Mouse (Mus musculus) liver, embryonic 16.5 days (tissue): Measurements from ENCODE around the gene Tfe3. TPM values are rescaled to one million over a fixed set of nuclear protein-coding genes. Genes with fewer than 3 reads are reported as not detected.
A peak's percentile ranks its signal among the peaks of the same experiment; 100 is the strongest.
"Not testable (repeated sequence)": the region's sequence is repeated elsewhere in the genome, so short reads cannot be mapped to it uniquely, and the experiment has no call there.

Source experiments
- ATAC-seq: fragments of 200-750 bp; cut with Nextera tagmentation; 2 replicates; pipeline ENCODE4 v1.8.0; 2017; ENCODE audit warnings: low read depth, mild to moderate bottlenecking, moderate number of reproducible peaks, moderate library complexity
- H3K27ac ChIP-seq: fragments of 300-500 bp; sonication (generic); 2 replicates; pipeline ENCODE4 v1.5.1; 2014; ENCODE audit warnings: mild to moderate bottlenecking, low read length
- H3K27me3 ChIP-seq: fragments of 300-500 bp; sonication (generic); 2 replicates; pipeline ENCODE4 v1.6.1; 2014; ENCODE audit warnings: low read depth, low read length, mixed read lengths; ENCODE audit not compliant: control insufficient read depth, insufficient read depth
- H3K36me3 ChIP-seq: fragments of 300-500 bp; sonication (generic); 2 replicates; pipeline ENCODE4 v1.6.1; 2014; ENCODE audit warnings: mild to moderate bottlenecking; ENCODE audit not compliant: control insufficient read depth, insufficient read depth
- H3K4me1 ChIP-seq: fragments of 300-500 bp; sonication (generic); 2 replicates; pipeline ENCODE4 v1.6.1; 2014; ENCODE audit warnings: low read depth, low read length, mixed read lengths; ENCODE audit not compliant: control insufficient read depth
- H3K4me2 ChIP-seq: fragments of 300-500 bp; sonication (generic); 2 replicates; pipeline ENCODE4 v1.6.1; 2014; ENCODE audit warnings: low read depth, low read length, mixed read lengths
- H3K4me3 ChIP-seq: fragments of 300-500 bp; sonication (generic); 2 replicates; pipeline ENCODE4 v1.5.1; 2014; ENCODE audit warnings: low read depth, mild to moderate bottlenecking, low read length
- H3K9ac ChIP-seq: fragments of 300-500 bp; sonication (generic); 2 replicates; pipeline ENCODE4 v1.6.1; 2014; ENCODE audit warnings: low read depth, low read length
- H3K9me3 ChIP-seq: fragments of 300-500 bp; sonication (generic); replicated peaks from 2 replicates; pipeline ENCODE4 v1.6.1; 2016; ENCODE audit warnings: low read length; ENCODE audit not compliant: control insufficient read depth
- WGBS: fragments of 180-500 bp; shearing (Covaris S2); extraction: QIAGEN DNeasy Blood & Tissue Kit; methylation state at CpG from one replicate; pipeline ENCODE4 v1.1.7; 2014; ENCODE audit not compliant: insufficient replicate concordance; 5-methylcytosine and 5-hydroxymethylcytosine counted together
- polyA plus RNA-seq: library from polyadenylated mRNA; unstranded; fragments of >200 nt; fragmentation: Nextera tagmentation; extraction: Ambion mirVana; gene quantifications from 2 replicates; pipeline ENCODE4 v1.2.1, GENCODE M21; 2015

Gene Tfe3
- polyA plus RNA-seq, 1 experiment from 2014 or later: 11.4 TPM

DNA sequence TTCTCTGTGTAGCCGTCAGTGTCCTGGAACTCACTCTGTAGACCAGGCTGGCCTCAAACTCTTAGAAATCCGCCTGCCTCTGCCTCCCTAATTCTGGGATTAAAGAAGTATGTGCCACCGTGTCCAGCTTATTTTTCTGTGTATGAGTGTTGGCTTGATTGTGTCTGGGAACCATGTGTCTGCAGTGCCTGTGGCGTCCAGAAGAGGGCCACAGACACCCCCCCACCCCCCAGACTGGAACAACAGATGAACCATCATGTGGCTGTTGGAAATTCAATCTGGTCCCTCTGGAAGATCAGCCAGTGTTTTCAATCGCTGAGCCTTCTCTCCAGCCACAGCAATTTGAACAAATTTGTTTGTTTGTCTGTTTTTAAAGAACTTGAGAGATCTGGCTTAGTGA is 18.9 kb upstream of the Tfe3 start:
- H3K9ac ChIP-seq: no peak overlapping the region
- H3K36me3 ChIP-seq: no peaks in the 10 kb centered on the region
- H3K4me3 ChIP-seq: no peak overlapping the region
- WGBS: 47% methylated on average over 5 of the region's 5 CpGs
- H3K27me3 ChIP-seq: no peaks in the 10 kb centered on the region
- no peaks in the 10 kb centered on the region for H3K9me3 ChIP-seq
- no peaks in the 10 kb centered on the region; the same call in 1 of the 2 replicates for H3K4me1 ChIP-seq
- no peak overlapping the region for H3K4me2 ChIP-seq
- H3K27ac ChIP-seq: no peak overlapping the region
- ATAC-seq: no peak

DNA sequence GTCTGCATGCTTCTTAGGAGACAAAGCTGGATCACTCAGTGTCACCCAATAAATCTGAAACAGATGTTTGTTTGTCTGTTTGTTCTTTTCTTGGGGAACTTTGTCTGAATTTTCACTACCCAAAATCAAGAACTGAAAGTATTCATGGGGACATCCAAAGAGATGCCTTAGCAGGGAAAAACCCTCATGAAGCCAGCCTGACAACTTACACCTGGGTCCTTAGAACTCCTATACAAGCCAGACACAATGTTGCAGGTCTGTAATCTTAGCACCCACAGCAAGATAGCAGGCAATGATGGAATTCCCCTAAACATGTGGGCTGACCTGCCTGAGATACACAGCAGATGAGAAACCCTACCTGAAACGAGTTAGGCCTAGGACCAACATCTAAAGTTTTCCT is 17.4 kb upstream of the Tfe3 start:
- Histone ChIP-seq H3K27ac (no peak overlapping the region), H3K4me2 (no peak overlapping the region), H3K4me1 (no peaks in the 10 kb centered on the region; the same call in 1 of the 2 replicates), H3K27me3 (no peaks in the 10 kb centered on the region), H3K36me3 (no peaks in the 10 kb centered on the region), H3K9ac (no peak overlapping the region), H3K4me3 (no peak overlapping the region), H3K9me3 (no peaks in the 10 kb centered on the region)
- 31% methylated on average over 1 of the region's 1 CpGs for WGBS
- no peak for ATAC-seq

DNA sequence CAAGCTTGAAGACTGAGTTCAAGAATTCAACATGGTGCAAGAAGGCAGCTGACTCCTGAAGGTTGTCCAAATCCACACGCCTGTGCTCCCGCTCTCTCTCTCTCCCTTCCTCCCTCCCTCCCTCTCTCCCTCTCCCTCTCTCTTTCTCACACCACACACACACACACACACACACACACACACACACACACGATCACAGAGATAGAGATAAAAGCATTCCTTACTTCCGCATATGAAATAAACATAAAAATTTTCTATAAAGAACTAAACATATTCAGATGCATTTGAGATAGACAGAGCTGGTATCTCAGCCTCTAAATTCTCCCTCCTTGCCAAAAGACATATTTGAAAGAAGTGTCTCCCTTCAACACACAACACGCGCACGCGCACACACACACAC is 16.9 kb upstream of the Tfe3 start:
- no peaks in the 10 kb centered on the region for H3K36me3 ChIP-seq
- H3K4me2 ChIP-seq: no peak overlapping the region
- H3K4me3 ChIP-seq: no peak overlapping the region
- no peak for ATAC-seq
- H3K9ac ChIP-seq: no peak overlapping the region
- H3K4me1 ChIP-seq: no peaks in the 10 kb centered on the region; the same call in 1 of the 2 replicates
- no peaks in the 10 kb centered on the region for H3K9me3 ChIP-seq
- no peak overlapping the region for H3K27ac ChIP-seq
- WGBS: 79% methylated on average over 8 of the region's 8 CpGs
- H3K27me3 ChIP-seq: no peaks in the 10 kb centered on the region

DNA sequence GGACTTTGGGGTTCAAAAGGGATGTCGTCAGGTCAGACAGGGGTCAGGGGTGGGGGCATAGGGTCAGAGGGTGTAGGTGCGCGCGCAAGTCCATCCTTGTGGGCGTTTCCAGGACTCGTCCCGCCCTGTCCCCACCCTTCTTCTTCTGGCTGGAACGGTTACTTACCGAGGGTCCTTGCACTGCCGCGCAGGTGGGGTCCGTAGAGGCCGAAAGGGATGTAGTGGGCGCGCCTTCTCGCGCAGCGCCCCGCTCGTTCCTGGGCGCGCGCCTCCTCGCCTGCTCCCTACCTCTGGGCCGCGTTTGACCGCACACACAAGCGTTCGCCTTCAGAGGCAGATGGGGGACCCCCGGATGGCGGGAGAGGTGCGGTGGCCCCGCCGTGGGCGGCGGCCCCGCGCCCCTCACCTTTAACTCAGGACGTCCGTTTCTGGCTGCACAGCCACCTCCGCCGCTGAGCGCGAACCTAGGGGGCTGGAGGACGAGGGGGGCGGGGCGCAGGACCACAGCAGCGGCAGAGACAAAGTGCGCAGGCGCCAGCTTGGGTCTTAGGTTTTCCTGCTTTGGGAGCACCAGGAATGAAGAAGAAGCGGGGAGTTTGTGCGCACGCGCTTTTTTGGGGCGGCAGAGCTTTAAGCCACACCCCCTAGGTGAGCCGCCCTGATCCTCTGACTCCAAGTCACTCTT is 11.8 kb upstream of the Tfe3 start, which contains the start of gene Ccdc120:
TSS of gene Ccdc120 (minus strand) at position 474 of the 685 bp plus-strand sequence.
- H3K36me3 ChIP-seq: no peaks in the 10 kb centered on the region
- H3K4me1 ChIP-seq: no peaks in the 10 kb centered on the region; the same call in 1 of the 2 replicates
- 11% methylated on average over 56 of the region's 56 CpGs for WGBS
- H3K4me2 ChIP-seq: peak within 1 kb of the TSS; percentile 77
- no peak within 1 kb of the TSS for H3K27ac ChIP-seq
- H3K27me3 ChIP-seq: no peaks in the 10 kb centered on the region
- no peaks in the 10 kb centered on the region for H3K9me3 ChIP-seq
- peak within 1 kb of the TSS; percentile 63 for H3K4me3 ChIP-seq
- peak within 1 kb of the TSS; percentile 50; the same call in 1 of the 2 replicates for H3K9ac ChIP-seq
- 0 out of 2 replicates have a peak, but pooled peaks have one; percentile 32 for ATAC-seq

DNA sequence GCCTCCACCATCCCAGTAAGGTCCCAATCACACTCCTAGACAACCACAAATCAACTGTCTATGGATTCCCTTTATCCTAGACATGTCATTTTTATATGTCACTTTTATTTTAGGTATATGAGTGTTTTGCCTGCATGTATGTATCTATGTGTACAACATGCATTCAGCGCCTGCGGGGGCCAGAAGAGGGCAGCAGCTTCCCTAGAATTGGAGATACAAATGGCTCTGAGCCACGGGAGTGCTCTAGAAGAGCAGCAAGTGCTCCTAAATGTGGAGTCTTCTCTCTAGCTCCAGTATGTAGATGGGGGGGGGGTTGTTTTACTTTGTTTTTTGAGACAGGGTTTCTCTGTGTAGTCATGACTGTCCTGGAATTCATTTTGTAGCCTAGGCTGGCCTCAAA is 8.7 kb upstream of the Tfe3 start:
- not testable (repeated sequence) for H3K4me1 ChIP-seq, H3K4me2 ChIP-seq, H3K9ac ChIP-seq, H3K27me3 ChIP-seq, H3K27ac ChIP-seq, ATAC-seq, H3K9me3 ChIP-seq, H3K36me3 ChIP-seq, H3K4me3 ChIP-seq
- WGBS: 23% methylated on average over 3 of the region's 3 CpGs

DNA sequence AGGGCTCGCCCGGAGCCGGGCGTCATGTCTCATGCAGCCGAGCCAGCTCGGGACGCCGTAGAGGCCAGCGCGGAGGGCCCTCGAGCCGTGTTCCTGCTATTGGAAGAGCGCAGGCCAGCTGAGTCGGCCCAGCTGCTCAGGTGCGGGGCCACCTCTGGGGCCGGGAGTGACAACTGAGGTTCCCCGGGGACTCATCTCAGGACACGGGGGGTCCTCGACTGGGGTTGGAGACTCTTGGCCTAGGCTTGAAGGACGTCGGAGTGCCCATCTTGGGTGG is 499 bp downstream of the Tfe3 start:
- Histone ChIP-seq H3K27me3 (no peaks in the 10 kb centered on the region), H3K27ac (peak overlapping the region; percentile 82), H3K9ac (peak overlapping the region; percentile 76), H3K36me3 (no peaks in the 10 kb centered on the region), H3K9me3 (no peaks in the 10 kb centered on the region; the same call in 1 of the 2 replicates), H3K4me3 (peak overlapping the region; percentile 74), H3K4me2 (peak overlapping the region; percentile 77), H3K4me1 (peaks cover 22% of the 10 kb centered on the region)
- ATAC-seq: peak; percentile 17
- 17% methylated on average over 21 of the region's 21 CpGs for WGBS

DNA sequence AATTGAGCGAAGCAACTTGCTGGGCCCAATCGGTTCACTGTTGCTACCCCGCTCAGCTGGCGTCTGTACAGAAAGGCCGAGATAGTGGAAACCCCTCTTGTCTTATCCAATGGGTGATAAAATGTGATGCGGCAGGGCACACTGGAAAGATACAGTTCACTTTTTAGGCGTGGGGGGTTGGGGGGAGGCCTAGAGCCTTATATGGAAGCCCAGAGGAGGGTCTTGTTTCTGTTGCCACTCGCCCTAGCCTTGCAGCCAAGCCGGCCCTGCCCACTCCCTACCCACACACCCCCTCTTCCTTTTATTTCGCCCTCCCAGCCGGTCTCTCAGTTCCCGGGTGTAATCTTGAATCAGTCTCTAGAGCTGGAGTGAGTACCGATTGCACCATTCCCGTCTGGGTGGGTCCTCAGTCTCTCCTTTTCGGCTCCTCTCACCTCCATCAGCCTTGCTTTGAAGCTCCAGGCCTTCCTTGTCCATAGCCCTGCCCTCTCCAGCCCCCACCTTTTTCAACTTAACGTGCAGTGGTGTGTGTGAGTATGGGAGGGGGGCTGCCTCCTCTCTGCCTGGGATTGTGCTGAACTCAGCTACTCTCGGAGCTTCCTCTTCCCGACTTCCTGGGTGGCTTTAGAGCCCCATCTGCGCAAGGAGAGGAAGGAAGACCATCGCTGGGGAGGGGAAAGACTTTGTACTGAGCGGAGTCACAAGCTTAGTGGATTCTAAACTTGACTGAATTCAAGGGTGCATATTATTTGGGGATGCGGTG is 1.5 kb downstream of the Tfe3 start:
- H3K9me3 ChIP-seq: no peaks in the 10 kb centered on the region; the same call in 1 of the 2 replicates
- peak overlapping the region; percentile 38 for H3K9ac ChIP-seq
- H3K4me3 ChIP-seq: peak overlapping the region; percentile 74
- WGBS: 14% methylated on average over 22 of the region's 22 CpGs
- no peaks in the 10 kb centered on the region for H3K36me3 ChIP-seq
- H3K27ac ChIP-seq: peak overlapping the region; percentile 41; the same call in 1 of the 2 replicates
- peaks cover 22% of the 10 kb centered on the region for H3K4me1 ChIP-seq
- no peaks in the 10 kb centered on the region for H3K27me3 ChIP-seq
- ATAC-seq: no peak
- H3K4me2 ChIP-seq: peak overlapping the region; percentile 77

DNA sequence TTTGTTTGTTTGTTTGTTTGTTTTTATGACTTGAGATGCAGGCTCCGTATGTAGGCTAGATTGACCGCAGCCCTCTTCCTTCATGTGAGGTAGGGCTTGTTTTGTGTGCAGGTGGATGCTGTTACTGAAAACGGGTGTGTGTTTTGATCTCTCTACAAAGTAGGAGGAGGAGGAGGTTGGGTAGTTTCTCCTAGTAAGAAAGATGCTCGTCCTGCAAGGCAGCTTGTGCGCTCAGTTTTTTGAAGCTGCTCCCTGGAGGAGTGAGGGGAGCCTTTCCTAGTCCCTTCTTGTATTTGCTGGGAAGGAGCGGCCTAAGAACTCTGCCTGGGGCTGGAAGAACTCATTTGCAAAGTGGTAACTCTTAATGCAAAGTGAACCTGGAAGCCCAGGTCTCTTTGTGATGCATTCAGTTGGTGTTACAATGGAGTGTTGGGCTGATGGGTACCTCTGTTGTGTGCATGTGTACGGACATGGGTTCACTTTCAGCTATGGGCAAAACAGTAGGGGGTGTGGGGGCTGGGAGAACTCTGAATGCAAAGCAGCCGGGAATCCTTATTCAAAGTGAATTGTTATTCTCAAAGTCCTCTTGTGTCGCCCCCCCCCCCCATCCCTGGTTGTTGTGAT is 2.4 kb downstream of the Tfe3 start:
- Histone ChIP-seq H3K9me3 (no peaks in the 10 kb centered on the region; the same call in 1 of the 2 replicates), H3K27ac (no peak overlapping the region), H3K4me1 (peaks cover 25% of the 10 kb centered on the region), H3K9ac (no peak overlapping the region), H3K4me3 (peak overlapping the region; percentile 74), H3K27me3 (no peaks in the 10 kb centered on the region), H3K36me3 (no peaks in the 10 kb centered on the region), H3K4me2 (peak overlapping the region; percentile 77)
- ATAC-seq: no peak
- WGBS: 38% methylated on average over 9 of the region's 9 CpGs
